Mouse (Mus musculus) liver, adult (tissue): ENCODE data around the gene St3gal2.

Experiments used
- GATA4 ChIP-seq: IDR thresholded peaks from 2 replicates; pipeline ENCODE4 v1.6.1; 2014; ENCODE audit warnings: mild to moderate bottlenecking, low read length; ENCODE audit not compliant: insufficient replicate concordance

The St3gal2 gene

DNA sequence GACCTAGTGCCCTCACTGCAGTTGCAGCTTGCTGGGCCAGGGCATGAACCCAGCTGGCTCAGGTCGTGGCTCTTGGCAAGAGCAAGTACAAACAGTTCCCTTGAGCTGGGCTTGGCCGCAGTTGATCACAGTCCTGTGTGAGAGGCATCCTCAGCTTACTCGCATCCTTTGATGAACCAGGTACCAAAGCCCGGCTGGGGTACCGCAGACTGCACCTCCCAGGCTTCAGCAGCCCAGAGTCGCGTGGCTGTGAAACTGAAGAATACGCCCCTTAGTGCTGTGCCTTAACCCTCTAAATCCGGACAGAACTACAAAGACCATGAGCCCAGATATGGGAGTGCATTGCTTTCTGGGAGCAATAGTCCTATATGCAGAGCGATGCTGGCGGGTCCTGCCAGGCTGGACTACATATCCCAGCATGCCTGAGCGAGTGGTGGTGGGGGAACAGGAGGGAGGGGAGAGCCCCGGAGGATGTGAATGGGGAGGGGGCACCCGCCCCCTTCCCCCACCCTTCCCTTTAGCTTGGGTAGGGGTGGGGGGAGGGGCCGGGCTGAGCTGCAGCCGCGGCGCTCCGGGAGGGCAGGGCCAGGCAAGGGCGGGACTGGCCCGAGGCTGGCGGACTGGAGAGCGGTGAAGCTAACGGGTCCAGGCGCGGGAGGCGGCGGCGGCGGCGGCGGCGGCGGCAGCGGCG lies at the start of gene St3gal2:
Gene St3gal2, plus strand, starts transcription at position 582 of the 691 bp plus-strand sequence.
- TF ChIP-seq GATA4 = peak; percentile 50; the same call in 1 of the 2 replicates

DNA sequence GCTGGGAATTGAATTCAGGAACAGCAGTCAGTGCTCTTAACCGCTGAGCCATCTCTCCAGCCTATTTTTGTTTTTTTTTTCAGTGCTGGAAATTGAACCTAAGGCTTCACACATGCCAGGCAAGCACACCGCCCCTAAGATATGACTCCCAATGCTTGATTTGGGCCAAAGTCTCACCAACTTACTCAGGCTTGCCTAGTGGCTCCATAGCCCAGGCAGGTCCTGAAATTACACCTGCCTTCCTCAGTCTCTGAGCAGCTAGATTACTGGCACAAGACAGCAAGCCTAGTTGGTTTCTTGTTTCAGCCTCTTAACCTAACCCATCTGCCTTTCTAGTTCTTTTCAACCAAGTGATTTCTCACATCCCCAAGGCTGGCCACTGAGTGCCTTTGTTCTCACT lies 49.2 kb upstream of the St3gal2 start:
- TF ChIP-seq GATA4 = no peak

DNA sequence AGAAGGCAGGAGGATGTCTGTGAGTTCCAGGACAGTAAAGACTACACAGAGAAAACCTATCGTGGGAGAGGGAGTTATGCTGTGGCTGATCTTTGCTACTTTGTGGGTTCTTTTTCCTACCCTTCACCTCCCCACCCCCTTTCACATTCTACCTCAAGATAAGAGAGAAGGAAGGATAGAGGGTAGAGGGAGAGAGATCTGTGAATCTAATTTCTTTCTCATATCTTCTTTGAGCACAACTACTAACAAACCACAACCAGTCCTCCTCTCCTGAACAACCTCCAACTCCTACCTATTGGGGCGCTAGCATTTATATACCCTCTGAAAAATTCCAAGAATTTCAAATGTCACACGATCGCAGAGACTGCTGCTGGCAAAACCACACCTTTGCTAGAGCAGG lies 41.9 kb upstream of the St3gal2 start:
- no peak for TF ChIP-seq GATA4

DNA sequence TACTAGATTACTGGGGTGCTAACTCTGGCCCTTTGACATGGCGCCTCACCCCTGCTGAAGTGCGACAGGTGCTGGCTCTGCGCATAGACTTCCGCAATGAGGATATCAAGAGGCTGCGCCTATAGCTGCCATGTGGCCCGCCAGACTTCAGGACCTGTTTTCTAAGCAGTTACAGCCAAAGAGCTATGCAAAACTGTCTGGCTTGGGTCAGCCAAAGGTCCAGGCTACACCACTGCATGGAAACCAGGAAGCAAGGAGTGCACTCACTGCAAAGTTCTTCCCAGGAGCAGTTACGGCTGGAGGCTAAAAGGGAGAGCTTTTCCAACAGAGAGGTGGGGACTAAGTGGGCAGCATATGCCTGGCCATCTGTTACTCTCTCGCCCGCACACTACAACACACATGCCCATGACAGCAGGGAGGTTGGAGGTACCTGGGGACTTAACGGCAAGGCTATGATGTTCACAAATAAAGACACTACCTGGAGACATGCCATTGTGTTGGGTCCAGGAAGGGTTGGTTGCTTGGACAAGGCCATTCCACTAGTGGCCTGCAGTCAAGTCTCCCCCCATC lies 37.9 kb upstream of the St3gal2 start:
- TF ChIP-seq GATA4 = no peak

DNA sequence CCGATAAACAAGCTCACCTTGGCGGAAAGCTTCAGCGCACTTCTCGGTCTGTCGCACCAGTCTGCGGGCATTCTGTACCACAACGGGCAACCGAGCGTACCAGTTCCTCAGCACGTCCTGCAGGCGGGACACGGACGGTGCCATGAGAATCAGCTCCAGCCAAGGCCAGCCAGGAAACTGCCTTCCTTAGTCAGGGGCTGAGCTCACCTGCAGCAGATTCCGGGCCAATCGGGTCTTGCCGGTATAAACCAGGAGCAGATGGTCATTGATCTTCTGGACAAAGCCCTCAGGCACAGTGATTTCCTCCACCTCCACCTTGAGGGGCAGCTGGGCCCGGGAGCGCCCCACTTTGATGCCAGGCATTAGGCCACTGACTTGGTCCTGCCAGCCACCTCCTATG lies 35.9 kb upstream of the St3gal2 start:
- TF ChIP-seq GATA4 = no peak

DNA sequence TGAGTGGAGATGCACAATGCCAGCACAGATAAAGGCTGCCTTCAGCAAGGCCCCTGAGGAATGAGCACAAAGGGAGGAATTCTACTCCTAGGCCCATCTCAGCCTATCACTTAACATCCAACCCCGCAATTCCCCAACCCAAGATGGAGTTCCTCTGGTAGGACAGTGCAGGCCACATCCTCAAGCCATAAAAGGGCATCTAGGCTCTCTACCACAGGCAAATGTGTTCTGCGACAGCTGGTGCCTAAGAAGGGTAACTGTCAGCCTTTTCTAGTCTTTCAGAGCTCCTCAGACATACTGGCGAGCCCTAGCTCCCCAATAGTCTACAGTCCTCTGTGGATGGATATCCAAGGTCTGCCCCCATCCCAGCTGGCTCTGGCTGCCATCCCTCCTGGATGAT lies 33.1 kb upstream of the St3gal2 start:
- TF ChIP-seq GATA4 = no peak

DNA sequence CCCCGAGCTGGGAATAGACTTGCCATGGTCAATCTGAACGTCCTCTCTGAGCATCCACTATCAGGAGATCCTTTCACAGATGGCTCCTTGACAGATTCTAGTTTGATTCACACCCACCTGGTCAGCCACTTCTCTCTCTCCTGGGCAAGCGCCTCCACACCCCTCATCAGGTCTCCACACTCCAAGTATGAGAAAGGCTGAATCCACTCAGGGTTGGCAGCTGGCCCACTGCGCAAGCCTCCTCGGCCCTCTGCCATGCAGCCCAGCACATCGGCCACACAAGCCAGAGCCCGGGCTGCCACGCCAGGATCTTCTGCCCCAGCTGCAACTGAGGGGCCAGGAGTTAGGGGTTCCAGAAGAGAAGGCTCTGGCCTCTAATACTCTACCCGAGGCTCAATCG lies 32.2 kb upstream of the St3gal2 start:
- TF ChIP-seq GATA4 = no peak

DNA sequence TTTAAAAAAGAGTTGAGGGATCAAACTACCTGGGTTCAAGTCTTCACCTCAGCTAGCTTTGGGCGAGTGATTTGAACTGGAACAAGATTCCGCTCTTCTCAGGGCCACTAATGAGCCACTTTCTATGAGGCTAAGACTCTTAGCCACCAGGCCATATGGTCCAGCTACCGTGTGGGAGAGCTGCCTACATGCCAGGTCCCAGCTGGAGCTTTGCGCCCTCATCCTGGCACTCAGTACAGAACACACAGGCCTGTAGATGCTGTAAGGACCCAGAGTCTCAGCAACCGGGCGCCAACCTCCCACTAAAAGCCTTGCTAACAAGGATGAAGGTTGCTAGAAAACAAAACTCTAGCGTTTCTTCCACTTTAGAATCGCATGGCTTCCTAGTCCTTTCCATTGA lies 31.3 kb upstream of the St3gal2 start:
- no peak for TF ChIP-seq GATA4

DNA sequence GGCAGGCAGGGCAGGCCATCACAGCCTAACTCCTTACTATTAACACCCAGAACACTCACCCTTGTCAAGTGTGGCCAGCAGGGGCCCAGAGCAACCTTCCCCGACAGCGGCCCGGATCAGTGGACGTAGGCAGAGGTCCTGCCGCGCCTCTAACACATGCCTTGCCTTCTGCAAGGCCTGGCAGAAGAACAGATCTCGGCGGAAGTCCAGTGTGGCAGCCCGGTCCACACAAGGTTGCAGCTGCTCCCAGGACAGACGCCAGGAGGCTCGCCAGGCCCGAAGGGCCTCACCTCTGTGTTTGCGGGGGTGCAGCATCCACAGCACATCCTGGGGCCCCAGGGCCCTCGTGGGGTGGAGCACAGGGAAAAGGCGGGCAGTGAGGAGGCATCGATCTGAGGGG lies 30.9 kb upstream of the St3gal2 start:
- no peak for TF ChIP-seq GATA4

DNA sequence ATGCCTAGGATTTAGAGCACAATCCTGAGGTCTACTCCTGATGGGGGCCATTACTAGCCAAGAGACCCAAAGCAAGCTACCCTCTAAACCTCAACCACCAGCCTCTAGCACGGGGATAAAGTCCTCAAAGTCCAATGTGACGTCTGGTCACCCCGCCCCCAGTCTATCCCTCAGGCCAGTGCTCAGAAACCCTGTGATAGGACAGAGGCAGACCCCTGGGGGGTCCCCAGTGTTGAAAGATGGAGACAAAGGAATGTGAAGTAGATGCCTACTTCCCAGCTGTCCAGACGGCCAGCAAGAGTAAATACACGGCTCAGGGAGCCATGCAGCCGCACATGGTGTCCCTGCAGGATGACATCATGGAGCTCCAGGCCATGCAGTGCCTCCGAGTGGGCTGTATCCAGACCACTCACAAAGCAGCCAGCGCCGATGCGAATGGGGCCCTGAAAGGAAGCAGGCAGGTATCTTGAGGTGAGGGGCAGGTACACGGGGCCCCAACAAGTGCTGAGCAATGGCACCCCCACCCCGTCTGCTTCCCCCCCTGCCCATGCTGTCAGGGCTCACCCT lies 29.7 kb upstream of the St3gal2 start:
- no peak for TF ChIP-seq GATA4

DNA sequence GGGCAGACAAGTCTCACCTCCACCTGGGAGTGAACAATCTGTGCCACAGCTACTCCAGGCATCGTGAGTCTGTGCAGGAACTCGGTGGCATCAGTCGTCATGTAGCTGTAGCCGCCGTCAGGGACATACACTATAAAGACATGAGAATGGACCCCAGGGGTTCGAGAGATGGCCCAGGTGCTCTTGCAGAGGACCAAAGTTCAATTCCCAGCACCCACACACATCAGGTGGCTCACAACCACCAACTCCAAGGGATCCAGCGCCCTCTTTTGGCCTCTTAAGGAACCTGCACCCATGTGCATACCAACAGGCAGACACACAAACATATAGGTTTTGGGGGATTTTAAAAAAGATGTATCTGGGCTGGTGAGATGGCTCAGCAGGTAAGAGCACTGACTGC lies 27.7 kb upstream of the St3gal2 start:
- no peak for TF ChIP-seq GATA4

DNA sequence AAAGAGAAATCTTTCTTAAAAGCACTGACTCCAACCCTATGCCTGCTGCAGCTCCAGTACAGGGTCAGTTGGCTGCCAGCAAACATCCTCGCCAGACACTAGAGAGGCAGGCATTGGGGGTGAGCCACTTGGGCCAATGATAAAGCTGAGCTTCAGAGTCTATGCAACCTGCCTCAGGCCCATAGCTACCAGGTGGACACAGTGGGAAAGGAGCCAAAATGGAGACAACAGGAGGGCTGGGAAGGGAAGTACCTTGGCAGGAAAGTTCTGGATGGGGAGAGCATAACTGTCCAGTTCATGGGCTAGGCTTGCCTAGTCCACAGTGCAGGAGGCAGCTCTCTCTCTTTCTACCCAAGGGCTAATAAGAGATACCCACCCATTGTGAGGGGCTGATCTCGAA lies 26.8 kb upstream of the St3gal2 start:
- TF ChIP-seq GATA4 = no peak

DNA sequence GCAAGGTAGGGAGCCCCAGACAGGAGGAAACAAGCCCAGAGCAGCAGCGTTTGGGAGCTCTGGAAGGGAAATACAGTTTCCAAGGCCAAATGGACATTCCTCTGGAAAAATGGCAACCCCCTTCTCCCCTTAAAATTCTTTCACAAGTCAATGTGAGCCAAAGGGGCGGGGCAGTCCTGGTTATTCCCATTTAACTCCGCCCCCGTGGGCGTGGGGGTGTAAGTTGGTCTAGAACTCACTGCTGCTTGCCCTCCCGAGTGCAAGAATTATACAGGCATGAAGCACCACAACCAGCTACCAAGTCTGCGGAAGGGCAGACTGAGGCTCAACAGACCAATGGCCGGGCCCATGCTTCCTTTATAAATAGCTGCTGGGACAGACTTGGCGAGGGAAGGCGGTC lies 24.9 kb upstream of the St3gal2 start:
- TF ChIP-seq GATA4 = no peak

DNA sequence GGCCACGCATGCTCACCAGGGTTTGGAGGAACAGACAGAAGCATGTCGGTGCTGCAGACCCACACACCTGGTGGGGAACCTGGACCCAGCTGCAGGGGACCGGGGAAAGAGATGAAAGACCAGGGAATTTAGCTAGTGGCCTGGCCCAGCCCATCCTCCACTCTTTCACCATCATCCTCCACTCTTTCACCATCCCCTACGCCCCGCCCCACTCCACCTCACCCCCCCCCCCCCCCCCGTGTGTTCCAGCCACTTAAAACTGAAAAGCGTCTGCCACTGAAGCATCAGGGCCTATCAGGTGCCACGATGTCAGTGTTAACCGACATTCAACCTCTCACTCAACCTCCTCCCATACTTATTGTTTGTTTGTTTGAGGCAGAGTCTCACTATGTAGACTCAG lies 24.5 kb upstream of the St3gal2 start:
- no peak for TF ChIP-seq GATA4

DNA sequence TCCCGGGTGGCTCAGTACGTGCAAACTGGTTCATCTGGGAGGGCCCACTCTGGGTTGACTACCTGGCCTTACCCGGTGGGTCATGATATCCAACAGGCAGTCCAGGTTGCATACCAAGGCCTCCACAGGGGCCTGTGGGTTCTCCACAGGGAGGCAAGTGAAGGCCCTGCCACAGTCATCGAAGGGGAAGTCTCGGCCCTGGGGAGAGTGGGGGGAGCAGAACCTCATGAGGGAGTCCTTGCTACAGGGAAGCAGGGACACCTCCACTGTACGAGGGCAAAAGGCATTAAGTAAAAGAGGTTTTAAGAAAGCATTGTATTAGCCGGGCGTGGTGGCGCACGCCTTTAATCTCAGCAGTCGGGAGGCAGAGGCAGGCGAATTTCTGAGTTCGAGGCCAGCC lies 23.9 kb upstream of the St3gal2 start:
- no peak for TF ChIP-seq GATA4

DNA sequence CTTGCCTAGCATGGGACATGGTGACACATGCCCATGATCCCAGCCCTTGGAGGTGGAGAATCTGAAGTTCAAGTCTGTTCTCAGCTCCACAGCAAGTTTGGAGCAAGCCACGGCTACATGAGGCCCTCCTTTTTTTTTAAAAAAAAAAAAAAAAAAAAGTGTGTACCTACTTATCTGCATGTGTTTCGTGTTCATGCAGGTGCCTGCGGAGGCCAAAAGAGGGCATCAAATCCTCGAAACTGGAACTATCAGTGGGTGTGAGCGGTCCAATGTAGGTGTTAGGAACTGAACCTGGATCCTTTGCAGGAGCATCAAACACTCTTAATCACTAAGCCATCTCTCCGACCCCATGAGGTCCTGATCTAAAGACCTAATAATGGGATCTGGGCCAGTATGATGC lies 22.2 kb upstream of the St3gal2 start:
- no peak for TF ChIP-seq GATA4

DNA sequence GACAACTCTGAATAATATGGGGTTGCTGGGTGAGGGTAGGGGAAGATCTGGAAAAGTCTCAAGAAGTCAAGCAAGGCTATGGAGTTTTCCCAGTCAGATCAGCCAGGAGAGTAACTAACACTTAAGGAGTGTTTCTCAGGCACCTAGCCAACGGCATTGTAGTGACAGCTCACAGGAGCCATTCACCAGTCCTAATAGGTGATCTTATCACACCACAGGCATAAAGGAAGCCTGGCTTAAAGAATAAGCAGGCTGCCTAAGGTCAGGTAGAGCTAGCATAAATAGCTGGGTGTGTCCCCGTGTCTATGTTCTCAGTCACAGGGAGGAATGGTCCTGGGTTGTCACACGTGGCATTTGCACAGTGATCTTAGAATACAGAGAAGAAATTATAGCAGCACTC lies 18.7 kb upstream of the St3gal2 start:
- TF ChIP-seq GATA4 = no peak
